Mouse (Mus musculus): ENCODE measurements at regions not wholly inside any gene's neighbourhood (a gene's known extent, or its start where the extent isn't known, plus 50 kb on each side); places are given as distances from the start of the nearest gene placed in this dataset.

DNA sequence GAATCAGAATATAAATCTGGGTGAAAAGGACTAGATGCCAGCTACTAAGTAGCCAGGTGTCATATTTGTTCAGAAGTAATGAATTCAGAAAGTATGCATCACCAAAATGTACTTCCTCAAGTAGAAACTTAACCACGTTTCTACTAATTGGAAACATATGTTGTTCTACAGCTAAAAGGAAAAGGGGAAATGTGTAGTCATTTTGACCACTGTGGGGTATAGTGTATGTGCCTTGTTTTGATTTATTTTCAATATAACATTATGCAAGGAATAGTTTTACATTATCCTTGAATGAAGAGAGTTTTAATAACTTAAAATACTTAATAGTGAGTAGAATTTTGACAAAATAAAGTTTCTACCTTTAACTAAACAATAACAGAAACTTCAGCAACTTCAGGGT, 257.7 kb downstream of the Plod2 start:
- TF ChIP-seq CTCF (IDR thresholded peaks at IDR 0.05; ENCODE audit: insufficient read depth, low read length) (no peak), POLR2A (IDR thresholded peaks at IDR 0.05; ENCODE audit: borderline replicate concordance, extremely low read depth, low read depth, low read length) (no peak)
